Mouse (Mus musculus): ENCODE results near the gene Car4.

The Car4 gene

DNA sequence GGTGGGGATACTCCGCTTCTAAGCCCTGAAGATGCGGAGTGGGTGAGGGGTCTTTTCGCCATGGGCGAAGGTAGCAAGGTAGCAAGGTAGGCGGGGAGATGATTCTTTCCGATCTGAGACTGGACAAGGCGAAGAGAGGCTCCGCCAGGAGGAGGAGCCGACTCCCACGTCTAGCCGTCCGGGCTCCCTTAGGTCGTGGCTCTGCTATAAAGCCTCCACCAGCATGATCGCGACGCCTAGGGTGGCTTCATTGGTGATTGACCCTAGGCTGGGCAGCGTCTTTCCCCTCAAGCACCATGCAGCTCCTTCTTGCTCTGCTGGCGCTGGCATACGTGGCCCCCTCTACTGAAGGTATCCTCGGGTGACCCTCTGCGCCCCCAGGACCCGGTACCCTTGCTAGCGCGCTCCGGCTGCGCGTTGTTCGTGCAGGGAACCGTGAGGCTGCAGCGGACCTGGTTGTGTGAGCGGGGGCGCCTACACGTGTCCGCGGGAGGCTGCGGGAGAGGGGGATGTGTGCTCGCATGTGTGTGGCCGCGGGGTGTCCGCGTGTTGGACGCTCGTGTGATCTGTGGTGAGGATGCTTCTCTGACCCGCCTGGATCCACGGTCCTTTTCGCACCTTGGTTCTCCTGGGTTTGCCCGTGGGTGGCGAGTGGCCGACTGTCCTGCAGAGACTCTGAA, at the start of gene Car4:
TSS of gene Car4 (plus strand) at position 196 of the 680 bp plus-strand sequence.
- DNase-seq: peak; percentile 32 to 69

DNA sequence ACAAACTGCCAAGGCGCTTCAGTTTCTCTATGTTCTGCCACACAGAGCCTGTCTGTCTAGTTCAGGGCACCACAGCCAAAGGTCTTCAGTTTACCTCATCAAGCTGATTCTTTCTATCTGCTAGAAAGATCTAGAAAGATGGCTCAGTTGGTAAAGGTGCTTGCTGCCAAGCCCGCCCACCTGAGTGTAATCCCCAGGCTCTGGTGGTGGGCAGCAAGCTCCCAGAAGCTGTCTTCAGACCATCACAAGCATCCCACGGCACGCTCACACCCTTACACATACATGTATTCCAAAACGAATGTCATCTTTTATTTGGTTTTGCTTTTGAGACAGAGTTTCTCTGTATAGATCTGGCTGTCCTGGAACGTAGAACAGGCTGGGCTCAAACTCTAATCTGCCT, 49.1 kb upstream of the Car4 start:
- no peak for DNase-seq

DNA sequence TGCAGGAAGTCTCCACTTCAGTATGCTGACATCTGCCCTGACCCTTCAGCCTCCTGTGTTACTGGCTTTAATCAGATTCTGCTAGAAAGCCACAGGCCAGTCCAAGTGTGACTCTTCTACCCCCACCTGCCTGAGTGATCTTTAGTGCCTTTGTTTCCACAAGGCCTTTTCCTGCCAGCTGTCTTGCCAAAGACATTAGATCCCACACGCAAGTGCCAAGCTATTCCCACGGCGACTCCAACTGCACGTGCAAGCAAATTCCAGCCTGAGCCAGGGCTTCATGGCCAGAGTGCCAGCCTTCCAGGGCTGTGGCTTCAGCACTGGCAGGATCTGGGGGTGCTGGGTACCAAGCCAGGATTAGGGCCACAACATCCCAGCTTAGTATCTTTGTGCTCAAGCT, 47.2 kb upstream of the Car4 start:
- no peak for DNase-seq

DNA sequence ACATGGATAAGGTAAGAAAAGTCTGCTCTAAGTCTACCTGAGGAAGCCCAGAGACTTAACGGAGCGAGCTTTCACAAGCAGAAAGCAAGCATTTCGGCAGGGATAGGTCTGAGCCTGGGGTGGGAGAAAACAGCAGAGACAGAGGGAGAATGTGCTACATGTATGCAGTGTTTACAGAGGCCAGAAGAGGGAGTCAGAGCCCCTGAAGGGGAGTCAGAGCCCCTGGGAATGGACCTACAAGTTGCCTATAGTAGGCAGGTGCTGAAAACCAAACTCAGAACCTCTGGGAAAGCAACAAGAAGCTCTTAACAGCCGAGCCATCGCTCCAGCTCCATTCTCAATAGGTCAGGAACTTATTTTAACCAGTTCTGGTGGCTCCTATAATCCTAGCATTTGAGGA, 42.9 kb upstream of the Car4 start:
- DNase-seq: no peak

DNA sequence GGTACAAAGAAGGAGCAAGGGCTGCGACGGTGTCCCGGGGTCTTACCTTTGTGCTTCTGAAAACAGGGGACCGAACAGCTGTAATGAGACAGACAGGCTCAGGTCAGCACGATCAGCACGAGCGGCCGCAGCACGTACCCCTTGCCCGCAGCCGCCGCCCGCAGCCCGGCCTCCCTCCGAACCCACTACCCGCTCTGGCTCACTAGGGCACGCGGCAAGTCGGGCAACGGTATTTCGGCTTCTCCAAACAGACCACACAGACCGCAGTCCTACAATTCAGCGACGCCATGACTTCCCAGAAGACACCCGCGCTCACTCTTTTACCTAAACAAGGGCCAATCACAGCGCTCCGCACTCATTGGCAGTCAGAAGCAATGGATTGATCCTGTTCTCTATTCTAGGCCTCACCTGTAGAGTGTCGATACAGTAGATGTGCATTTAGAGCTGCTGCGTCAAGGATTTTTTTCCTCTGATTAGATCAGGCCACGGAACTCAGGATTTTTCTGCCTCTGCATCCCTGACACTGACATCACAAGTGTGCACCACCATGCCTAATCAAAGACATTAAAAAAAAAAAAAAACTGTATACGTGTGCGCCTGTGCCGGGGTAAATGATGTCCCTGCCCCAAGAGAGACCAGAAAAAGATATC, 41.4 kb upstream of the Car4 start, which contains the start of gene Znhit3:
TSS of gene Znhit3 (minus strand) at position 314 of the 650 bp plus-strand sequence.
- DNase-seq: peak; percentile 87 to 93

DNA sequence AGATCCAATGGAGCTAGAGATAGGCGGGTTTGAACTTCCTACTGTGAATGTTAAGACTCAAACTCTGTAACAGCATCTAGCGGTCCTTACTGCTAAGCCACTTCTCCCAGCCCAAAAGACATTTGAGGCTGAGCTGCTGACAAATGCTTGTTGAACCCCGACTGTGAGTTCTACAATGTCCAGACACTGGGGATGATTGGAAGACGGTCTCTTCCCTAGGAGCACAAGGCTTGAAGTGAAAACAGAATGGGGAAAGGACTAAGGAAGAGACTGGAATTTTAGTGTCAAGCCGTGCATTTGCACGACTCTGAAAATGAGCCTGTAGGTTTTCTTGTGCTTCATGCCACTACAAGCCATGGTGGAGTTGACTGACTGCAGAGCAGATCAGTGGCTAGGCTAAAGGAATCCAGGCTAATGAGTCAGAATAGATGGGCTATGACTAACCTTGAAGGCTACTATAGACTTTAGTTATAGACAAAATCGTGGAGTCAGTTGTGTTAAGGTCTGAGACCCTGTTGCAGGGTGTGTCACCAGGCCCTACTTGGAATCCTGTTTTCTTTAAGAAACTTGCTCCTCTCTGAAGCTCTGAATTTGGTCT, 40.8 kb upstream of the Car4 start:
- no peak for DNase-seq

DNA sequence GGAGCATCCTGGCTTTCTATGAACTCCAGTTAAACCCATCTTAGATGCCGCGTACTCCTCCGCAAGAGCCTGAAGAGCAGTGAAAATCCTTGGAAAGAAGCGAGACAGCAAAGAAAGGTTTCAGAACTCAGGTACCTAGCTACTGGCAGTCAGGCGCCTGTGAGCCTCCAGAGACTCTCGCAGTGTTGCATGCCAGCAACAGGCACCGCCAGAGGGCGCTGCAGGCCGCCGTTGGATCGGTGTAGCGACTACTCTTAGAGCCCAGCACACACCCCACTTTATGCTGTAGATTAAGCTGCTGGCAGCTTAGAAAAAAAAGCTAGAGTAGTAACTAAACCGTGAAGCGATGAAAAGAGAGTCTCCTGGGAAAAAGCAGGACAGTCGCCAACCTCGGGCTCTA, 39.2 kb upstream of the Car4 start:
- peak; percentile 88 to 98 for DNase-seq

DNA sequence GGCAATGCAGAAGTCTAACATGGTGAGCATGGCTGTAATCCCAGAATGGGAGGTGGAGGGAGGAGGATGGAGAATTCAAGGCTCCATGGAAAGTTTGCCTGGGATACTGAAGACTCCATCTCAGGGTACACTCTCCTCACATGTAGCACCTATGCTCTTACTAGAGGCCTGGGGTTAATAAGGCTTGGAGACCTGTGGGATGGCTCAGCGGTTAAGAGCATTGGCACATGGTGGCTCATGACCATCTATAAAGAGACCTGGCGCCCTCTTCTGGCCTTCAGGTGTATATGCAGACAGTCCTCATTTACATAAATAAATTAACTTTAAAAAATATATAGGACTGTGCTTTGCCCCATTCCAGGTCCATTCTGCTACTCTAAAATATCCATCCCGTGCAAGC, 38.3 kb upstream of the Car4 start:
- peak; percentile 37 to 72 for DNase-seq

DNA sequence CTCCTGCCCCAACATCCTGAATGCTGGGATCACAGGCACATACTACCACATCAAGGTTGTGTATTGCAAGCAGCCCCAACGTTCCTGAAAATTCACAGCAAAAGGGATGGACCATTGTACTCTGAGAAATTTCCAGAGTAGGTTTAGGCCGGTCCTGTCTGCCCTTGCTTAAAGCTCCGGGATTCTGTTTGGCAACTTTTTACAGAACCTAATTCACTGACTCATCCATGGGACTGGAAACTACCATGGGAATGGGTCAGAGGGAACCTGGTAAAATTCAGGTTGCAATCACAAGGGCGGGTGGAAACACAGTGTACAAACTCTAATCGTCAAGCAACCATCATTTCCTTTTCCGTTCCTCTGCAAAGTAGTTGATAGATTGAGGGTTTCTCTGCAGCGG, 37.6 kb upstream of the Car4 start:
- DNase-seq: no peak

DNA sequence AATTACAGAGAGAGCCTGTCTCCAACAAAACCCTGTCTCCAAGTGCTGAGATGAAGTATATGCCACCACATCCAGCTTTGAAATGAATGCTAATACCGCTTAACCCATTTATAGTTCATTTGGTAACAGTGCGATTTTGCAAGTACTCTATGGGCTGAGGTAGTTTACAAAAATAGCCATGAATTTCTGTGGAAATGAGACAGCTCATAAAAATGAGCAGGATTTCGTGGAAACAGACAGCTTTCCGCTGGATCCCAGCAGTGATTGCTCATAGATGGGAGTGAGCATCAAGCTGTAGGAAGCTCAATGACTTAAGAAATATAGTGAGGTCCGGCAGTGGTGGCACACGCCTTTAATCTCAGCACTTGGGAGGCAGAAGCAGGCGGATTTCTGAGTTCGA, 36.6 kb upstream of the Car4 start:
- DNase-seq: no peak

DNA sequence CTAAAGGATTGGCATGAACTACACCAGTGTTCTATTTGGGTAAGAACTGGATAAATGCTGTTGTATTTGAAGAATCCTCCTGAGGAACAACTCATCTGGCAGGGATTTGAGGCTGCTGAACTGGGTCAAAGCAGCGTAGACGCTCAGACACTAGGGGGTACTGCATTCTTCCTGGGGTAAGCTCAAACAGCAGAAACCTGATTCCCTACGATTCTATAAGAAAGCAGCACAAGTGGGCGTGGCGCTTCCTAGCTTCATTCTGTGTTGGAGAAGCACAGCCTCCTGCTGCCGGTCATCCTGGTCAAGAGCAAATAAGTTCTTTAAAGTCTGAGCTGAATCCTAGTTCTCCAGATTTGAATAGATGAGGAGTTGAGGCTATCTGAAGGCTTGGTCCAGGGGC, 25.3 kb upstream of the Car4 start:
- no peak for DNase-seq

DNA sequence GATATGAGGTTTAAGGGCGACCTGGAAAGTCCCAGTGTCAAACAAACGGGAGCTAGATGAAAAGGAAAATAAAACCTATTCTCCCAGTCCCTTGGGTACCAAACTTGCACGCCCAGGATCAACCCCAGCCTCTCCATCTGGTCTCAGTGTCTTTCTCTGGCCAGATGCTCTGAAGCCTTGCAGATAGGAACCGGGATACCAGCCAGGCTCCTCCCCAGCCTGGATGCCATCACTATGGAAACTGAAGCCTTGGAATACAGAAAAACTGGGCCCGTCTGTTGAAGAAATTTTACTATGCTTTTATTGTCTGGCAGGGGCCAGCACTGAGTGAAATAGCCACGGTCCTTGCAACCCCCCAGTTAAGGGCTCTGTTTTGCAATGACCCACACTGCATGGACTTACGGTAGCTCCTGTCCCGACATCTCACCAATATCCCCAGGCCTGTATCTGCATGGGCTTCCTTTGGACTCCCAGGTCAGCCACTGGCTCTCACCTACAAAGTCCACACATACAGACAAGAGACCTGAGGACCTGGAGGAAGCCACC, 18.0 kb upstream of the Car4 start:
- DNase-seq: no peak

DNA sequence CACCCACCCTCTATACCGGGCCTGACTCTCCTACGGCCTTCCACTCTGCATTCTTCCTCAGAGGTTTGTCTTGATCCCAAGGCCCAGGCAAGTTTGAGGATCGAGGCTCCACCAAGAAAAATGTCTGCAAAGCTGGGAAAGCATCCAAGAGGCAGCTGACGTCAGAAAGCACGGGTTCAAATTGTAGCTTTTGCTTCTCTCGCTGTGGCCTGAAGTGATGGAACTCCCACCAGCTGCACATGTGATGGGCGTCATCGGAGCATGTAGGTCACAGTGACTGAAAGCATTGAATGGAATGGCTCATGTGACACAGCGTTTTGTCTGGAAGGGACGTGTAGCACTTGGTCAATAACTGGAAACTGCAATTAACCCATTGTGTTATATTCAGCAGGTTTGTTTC, 17.4 kb upstream of the Car4 start:
- no peak for DNase-seq

DNA sequence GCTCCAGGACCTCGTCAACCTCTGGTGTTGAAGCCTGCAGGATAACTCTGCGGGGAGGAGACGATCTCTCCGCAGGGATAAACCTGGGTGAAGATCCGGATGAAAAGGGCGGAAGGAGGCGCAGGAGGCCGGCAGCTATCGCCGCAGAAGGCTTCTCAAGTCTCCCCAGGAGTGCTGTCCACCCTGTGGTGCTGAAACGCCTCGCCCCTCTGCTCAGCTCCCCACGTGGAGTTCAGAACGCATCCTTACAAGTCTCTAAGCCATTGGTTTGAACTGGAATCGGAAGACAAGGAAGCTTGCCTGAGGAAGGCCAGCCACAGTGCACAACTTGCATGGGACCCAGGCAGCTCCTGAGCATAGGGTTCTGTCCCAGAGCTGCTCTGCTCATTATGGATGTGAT, 13.6 kb upstream of the Car4 start:
- peak; percentile 71 to 88 for DNase-seq

DNA sequence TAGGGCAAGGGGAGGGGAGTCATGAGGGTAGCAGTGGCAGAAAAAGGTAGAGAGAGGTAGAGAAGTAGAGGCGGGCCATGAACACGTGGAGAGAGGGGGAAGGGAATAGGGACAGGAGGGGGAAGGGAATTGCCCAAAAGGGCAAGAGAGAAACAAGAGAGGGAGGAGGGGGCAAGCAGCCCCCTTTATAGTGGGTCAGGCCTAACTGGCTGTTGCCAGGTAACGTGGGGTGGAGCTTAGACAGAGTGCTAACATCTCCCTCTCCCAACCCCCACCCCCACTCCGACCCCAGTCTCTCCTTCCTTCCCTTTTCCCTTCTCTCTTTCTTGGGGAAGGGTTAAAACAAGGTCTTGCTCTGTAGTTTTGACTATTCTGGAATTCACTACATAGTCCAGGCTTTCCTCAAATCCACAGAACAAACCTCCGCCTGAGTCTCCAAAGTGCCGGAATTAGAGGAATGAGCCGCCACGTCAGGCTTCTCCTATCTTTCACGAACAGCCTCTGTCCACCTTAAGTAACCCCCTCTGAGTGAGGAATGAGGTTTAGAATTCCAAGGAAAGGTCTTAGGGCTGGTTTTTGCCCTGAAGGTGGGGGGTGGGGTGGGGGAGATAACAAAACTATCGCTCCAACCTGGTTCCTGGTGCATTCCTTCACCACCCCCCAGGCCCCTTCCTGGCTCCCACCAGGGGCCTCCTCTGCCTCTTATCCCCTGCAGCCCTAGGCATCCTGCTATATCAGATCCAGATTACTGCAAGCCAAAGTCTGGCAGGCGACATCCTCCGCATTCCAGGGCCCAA, 12.7 kb upstream of the Car4 start:
- no peak for DNase-seq

DNA sequence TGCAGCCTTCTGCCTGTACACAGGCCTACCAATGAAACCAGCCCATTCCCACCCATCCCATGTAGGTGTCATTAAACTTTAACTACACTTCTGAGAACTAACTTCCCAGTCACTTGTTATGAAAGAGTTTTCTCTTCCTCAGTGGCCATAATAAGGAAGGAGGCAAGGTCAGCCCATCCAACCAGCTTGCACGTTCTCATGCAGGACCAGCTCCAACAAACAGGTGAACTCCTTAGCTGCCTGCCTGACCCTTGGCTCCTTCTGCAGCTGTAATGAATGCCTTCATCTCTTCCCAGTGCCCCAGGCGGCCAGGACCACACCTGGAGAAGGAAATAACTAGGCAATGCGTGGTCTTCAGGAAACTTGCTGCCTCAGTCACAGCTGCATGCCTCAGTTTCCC, 11.7 kb upstream of the Car4 start:
- peak; percentile 60 to 80 for DNase-seq

DNA sequence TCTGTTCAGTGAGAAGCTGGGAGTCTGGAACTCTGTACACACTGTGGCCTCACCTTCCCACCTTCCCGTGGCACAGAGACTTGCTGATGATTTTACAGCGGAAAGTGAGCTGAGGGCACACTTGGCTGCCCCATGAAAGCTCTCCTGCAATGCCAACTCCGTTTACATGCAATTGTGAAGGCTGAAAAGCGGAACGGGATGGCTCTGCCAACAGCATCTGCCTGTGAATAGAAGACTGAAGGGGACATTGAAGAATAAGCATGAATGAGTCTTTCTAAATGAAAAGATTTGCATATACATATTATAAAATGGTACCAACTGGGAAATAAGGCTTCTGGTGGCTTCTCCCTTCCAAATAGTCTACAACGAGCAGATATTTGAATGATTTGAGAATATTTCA, 10.4 kb upstream of the Car4 start:
- DNase-seq: no peak

DNA sequence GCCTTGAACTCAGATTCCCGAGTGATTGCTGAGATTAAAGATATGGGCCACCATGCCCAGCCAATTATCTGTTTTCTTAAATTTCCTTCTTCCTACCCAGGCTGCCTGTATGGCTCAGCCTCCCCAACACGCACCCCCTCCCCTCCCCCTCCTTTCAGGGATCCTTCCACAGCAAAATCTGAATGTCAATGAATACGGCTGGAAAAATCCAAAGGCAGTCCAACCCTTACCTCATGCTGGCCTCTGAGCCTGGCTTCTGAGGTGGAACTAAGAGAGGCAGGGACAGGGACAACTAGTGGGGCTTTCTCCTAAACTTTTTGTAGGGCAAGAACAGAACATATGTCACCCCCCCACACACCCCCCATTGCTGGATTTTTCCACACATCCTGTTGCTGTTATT, 9.5 kb upstream of the Car4 start:
- no peak for DNase-seq

DNA sequence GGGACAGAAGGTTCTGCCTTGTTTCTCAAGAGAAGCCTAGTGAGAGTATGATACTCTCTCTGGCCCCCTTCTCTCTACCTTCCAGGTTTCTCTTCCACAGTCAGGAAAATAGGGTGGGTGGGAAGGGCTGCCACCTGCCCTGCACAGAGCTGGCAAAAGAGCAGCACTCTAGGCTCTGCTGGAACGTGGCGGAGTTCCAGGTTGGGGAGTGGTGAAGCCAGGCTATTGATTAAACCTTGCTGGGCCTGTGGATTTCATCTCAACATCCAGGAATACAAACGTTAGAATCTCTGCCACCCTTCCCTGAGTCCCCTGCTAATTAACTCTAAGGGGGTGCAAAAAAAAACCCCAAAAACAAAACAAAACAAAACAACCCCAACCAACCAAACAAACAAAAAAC, 9.1 kb upstream of the Car4 start:
- DNase-seq: peak; percentile 81 to 90

DNA sequence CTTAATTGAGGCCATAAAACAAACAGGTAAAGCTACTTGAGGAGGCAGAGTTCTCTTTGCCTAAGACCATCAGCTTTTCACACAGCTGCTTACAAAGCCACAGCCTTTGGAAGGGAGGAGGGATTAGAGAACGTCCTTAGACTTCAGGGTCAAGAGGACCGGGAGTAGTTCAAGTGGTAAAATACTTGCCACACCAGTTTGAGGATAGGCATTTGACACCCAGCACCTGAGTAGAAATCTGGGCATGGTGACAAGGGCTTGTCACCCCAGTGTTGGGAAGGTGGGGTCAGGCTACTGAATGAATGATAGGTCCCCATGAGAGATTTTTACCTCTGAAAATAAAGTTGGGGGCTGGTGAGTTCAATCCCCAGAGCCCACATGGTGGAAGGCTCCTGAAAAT, 5.0 kb upstream of the Car4 start:
- DNase-seq: no peak

DNA sequence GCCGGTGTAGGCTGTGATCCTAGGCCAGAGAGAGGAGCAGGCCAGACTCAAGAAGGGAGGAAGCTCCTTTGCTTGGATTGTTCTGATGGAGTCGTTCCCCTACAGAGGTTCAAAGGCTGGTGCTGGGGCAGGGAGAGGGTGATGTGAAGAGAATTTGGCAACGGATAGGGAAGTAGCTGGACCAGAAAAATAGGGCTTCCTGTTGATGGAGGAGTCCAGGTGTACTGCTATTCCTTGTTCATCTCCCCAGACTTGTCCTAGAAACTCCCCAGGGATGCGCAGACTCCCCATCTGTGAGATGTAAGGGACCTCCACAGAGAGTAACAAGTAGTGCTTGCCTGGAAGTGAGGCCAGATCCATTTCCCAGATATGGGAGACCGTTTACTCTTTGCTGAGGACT, 1.2 kb upstream of the Car4 start:
- DNase-seq: no peak

DNA sequence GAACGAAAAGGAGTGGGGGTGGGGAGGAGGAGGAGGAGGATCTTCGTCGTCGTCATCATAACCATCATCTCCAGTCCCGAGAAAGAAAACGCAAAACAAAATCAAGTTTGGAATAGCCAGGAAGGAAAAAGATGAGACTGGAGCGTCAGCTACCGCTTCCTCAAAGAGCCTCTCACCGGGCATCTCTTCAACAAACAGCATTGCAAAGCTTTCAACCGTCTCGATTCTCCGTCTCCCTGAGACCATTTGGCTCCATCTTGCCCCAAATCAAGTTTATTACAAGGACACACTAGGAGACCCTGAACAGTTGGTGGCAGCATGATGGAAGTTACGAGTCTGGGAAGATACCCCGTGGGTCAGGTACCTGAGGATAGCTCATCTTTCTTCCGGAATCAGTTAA, 415 bp upstream of the Car4 start:
- DNase-seq: no peak

DNA sequence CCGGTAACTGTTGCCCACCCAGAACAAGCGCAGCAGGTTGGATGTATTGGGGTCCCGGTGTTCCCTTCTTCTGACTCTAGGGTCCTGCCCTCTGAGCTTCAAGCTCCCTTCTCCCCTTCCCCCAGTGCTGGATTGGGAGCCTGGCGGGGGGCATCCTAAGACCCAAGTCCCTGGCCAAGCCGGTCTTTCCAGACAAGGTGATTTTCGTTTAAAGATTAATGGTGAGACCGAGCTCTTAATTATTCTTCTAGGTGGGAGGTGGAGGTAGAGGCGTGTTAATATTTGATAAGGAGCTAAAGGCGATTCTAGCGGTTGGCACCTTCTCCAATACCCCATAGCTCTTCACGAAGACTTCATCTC, 665 bp downstream of the Car4 start:
- DNase-seq: peak; percentile 58 to 71

All from kidney, postnatal 36 days (tissue).